Mouse (Mus musculus): ENCODE measurements around the gene Smtnl1.
"Not testable (repeated sequence)": the region's sequence is repeated elsewhere in the genome, so short reads cannot be mapped to it uniquely, and the experiment has no call there.

The Smtnl1 gene

DNA sequence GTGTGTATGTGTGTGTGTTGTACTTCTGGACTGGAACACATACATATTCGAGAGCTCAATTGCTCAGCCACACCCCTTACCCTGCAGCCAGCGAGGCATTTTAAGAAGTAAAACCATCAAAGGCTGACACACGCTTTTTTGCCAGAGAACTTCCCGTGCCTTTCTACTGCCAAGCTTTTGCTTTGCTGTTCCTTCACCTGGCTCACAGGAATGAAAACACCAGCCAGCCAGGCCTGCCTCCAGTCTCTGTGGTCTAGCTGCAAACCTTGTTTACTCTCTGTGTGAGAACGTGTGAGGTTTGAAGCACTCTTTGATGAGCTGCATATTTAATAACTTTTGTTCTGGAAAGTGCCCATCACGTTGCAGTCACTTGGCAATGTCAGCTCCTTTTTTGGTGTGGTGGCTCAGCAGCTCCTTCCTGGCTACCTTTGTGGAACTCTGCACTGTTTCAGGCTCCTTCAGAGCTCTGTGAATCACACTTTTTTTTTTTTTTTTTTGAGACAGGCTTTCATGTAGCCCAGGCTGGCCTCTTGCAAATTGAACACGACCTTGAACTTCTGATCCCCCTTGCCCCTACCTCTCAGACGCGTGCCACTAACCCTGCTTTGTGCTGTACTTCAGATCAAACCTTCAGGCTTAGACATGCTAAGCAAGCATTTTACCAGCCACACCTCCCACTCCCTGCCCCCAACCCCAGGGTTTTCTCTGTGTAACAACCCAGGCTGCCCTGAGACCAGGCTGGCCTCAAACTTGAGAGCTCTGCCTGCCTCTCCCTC is 15.6 kb upstream of the Smtnl1 start:
- DNase-seq = peak; percentile 17 to 18

DNA sequence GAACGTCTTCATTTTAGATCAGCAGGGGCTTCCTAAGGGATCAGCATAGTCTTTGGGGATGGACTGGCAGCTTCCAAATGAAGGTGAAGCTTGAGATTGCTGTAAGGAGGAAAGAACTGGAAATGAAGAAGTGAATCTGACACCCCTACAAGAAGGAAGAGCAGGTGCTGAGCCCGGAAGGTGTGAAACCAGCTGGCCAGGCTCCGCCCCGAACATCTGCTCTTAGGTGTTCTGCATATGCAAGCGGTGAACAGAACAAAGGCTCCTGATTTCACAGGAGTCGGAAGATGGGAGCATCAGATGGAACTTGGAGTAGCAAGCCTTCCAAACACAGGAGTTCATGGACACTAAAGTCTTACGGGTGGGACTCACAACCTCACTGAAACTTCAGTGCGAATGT is 14.7 kb upstream of the Smtnl1 start:
- DNase-seq = peak; percentile 68 to 70

DNA sequence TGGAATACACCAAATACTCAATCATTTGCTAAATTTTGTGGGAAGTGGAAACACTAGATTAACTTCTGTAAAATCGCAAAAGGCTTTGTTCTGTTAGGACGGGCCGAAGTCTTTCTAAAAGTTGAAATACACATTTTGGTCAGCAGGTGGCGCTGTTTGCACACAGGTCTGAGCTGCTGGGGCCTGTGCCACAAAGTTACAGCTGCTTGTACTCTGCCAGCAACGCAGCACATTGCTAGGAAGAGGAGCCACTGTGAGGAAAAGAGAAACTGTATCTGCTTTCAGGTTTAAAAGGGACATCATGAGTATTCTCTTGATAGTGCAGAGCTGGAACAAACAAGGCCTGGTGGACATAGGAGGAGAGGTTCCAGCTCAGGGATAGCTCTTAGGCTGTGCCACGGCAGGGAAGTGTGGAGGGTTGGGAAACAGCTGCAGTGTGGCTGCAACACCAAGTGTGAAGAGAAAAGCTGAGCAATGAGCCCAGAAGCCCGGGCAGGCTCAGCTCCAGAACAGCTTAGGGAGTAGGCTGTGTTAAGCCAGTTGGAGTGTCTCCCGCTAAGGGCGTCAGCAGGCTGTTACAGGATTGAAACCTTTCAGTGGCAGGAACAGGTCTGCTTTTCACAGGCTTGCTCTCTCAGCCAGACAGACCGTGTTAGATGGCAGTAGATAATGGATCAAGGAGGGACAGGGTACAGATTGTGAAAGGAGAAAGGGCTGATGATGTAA is 9.4 kb upstream of the Smtnl1 start:
- DNase-seq = peak; percentile 87 to 88

DNA sequence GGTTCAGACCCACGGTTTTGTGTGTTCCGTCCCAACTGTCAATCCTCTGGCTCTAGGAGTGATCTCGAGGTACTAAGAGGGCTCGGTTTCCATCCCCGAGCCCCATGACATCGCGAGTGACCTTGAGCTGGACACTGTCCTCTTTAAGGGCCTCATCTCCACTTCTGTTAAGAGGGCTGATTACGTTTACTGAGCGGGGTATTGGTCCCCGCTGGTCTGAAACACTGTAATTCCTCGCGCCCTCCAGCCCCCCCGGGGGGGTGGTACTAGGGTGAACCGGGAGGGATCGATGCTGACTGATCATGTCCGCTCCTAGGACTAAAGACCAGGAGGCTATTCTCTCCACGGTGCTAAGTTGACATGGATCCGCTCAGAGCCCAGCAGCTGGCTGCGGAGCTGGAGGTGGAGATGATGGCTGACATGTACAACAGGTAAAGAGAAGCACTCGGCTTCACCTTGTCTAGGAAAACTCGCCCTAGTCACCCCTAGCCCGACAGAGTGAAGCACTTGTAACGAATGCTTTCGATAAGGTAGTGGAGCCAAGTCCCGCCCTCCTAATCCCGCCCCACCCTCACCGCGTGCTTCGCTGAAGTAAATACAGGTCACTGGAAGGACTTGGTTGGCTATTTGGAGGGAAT is 5.0 kb upstream of the Smtnl1 start:
- DNase-seq = peak; percentile 19 to 23

DNA sequence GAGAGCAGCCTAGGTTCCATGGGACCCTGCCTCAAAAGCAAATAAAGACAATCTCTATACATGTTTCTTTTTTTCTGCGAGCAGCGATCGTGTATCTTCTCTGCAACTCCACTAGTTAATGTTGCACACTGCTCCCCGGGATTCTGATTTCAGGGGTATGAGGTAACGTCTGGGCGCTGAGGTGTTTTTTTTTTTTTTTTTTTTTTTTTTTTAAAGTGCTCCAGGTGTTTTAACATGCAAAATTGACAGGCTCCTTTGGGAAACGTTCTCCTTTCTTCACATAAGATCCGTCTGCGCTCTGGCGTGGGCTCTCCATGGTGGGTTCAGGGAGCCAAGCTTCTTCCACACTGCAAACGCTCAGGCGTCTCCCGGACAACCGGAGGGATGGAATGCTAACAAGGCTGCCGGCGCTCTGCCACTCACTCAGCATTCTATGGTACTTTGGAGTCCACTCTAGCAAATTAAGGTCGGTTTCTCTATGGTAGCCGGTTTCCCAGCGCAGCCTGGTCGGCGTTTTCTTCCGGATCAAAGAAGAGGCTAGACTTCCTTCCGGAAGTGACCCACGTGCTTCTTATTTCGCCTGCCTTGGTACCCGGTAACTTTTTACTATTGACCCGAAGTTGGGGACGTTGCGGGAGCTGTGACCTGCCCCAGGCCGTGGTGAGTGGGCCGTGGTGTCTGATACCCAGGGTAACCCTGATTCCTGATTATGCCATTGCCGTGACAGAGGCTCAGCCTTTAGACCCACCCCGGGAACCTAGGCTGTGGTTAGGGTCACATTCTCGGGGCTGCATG is 4.2 kb upstream of the Smtnl1 start, which contains the start of gene Timm10:
TSS of gene Timm10 (plus strand) at position 510 of the 795 bp plus-strand sequence.
- peak; percentile 80 to 81 for DNase-seq

DNA sequence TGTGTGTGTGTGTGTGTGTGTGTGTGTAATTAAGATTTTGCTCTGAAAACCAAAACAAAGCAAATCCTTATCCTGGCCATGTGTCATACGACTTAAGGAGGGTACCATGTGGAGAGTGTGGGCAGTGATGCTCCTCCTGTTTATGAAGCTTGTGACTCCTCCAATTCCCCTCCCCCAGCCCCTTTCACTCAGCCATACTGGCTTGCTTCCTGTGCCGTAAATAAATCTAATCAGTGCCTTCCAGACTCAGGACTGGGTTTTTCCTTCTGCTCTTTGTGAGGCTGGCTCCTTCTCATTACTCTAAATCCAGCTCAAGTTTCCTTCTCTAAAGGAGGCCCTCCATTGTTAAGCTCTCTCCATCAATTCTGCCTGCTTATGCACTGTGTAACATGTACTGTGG is 785 bp upstream of the Smtnl1 start:
- DNase-seq = no peak

DNA sequence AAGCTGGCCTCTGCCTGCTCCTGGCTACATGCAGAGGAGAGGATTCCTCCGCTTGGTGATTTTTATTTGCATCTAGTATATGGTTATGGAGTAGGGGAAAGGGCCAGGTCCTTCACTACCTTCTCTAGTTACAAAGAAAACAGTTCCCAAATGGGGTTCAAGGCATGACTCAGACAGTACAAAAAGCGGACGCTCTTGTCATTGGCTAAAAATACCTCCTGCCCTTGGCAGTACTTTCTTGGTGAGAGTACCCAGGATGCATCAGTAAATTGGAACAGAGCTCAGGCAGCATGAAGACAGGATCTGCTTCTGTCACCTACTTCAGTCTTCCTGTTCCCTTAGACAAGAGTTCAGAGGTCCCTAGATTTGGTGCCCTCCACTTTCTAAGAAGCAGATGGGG is 2.6 kb downstream of the Smtnl1 start:
- DNase-seq = no peak

DNA sequence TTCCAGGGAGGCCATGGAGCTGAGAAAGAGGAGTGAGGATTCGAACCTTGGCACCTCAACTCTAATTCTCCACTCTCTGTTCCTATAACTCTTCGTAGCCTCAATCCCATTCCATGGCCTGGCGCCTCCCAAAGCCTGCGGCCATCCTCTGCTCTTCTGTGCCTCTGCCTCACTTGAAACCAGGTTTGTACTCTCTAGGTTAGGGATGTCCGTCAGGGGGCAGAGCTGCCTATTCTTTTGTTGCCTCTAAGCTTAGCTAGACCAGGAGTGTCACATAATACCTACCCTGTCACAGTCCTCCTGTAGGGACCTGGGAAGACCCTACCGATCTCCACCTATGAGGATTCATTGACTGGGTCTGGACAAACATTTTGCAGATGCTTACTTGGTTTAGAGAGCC is 9.8 kb downstream of the Smtnl1 start:
- DNase-seq = no peak

DNA sequence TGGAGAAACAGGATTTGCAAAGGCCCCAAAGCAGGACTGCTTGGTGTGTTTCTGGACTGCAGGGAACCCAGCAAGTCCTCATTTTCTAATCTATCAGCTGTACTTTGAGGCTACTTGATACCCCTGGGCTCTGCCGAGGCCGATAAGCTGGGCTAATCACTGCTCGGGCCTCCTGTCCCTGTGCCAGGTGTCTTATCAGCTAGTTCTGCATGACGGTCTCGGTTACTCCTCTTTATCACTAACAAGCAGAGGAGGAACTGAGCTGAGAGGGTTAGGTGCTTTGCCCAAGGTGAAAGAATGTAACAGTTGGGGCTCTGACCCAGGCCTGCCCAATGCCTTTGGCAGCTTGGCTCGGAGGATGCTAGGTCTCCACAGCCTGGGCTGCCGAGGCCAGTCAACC is 10.6 kb downstream of the Smtnl1 start:
- no peak for DNase-seq

DNA sequence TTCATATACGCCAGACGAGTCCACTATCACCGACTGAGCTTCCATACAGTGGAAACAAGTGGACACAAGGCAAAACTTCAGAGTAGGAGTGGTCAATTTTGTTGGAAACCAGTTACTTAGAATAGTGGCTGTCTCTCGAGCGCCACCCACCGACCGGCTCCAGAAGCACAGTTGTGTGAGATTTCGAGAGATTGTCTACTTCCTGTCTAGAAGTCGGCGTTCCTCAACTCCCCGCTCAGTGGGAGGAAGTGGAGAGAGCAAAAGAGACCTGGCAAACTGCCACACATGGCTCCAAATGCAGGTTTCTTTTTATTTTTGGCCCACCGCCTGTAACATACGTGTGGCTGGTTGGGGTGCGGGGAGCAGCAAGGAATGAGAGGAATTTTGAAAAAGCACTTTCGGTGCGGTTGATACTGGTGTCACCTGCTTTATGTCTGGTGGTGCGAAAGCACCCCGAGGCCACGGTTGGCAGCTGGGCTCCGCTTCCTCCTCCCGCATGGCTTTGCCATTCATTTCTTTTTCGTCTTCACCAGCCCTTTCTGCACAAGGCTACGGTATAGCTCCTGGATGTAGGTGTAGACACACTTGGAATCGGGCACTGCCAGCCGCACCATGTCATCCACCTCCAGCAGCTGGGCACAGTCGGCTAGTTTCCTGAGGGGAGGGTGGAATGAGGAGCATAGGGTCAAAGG is 11.4 kb downstream of the Smtnl1 start:
- DNase-seq = peak; percentile 84 to 88

DNA sequence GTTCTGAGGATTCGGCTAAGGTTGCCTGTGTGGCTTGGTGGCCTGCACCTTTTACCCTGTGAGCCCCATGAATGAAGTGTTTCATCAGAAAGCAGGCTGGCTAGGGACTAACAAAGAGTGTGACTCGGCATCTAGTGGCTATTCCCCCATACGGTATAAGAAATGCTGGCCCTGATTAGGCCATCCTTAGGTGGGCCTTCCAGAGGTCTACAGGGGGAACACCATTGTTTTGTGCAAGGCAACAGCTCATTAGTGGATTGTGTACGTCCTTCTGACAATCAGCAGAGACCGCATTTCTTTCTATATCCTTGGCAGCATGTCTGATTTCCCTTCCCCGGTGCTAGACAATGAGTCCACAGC is 11.9 kb downstream of the Smtnl1 start:
- DNase-seq = no peak

DNA sequence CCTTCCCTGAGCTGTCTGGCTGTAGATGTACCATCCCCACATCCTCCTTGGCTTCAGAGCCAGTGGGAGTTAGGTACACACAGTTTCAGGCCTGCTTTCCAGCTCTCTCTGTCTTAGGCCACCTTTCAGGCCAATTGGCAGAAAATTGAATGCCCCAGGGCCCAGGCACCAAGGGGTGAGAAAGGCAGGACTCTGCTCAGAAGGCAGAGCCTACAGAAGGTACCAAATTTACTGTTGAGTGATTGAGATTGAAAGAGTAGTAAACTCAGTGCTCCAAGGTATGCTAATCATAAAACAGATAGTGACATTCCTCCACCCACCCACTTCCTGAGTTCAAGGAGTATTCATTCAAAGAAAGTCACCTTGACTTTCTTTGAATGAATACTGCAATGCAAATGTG is 13.1 kb downstream of the Smtnl1 start:
- no peak for DNase-seq

DNA sequence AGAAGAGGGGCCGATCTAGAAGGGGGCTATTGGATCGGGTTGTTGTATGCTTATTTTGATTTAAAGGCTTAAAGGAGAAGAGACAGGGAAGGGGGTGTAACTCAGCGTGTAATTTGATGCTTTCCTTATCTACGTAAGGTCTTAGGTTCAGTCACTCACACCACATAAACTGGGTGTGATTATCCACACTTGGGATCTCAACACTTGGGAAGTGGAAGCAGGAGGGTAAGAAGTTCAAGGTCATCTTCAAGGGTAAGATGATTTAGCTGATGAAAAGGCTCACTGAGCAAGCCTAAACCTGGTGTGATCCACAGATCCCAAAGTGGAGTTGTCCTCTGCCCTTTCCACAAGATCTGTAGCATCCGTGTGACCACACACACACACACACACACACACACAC is 15.9 kb downstream of the Smtnl1 start:
- no peak for DNase-seq

DNA sequence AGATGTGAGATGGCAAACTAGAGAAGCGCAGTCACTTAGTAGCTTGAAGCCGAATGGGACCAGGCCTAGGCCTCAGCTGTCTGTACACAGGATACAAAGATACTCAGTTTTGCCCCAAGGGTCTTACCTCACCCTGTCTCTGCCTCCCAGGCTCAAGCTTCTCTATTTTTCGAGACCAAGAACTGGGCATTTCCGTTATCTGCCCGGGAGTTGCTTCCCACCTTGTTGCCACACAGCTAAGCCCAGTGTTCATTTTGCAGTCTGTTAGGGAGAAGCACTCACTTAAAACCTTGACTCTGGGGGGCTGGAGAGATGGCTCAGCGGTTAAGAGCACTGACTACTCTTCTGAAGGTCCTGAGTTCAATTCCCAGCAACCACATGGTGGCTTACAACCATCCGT is 18.5 kb downstream of the Smtnl1 start:
- no peak for DNase-seq

DNA sequence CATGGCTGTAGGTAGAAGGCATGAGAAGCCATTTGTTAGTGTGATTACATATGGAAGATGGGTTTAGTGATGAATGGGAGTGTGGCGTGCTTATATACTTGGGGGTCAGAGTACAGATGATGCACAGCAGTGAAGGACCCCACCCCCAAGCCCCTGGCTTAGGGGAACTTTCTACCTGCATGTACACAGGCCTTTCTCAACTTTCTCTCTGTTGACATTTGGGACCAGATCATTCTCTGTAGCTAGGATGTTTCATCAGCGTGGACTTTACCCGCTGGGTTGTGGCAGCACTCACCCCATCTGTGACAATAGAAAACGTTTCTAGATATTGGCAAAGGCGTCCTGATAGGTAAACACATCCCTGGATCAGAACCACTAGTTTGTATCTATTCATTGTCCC is 21.2 kb downstream of the Smtnl1 start:
- DNase-seq = not testable (repeated sequence)

DNA sequence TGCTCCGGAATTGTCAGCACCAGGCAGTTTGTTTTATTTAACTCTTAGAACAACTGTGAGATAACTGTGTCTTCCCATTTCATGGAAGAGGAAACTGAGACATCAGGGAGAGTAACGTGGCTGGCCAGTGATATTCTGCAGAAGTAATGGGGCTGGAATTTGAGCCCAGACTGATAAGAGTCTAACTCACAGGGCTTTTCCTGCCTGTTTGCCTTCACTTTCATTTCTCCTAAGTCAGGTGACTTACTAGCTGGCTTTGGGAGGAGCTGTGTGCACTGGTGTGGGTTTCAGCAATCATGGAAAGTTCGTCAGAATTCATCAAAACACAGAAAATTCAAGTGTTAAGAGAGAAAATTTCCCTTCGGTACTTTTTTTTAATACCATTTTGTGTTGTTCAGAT is 22.1 kb downstream of the Smtnl1 start:
- no peak for DNase-seq

DNA sequence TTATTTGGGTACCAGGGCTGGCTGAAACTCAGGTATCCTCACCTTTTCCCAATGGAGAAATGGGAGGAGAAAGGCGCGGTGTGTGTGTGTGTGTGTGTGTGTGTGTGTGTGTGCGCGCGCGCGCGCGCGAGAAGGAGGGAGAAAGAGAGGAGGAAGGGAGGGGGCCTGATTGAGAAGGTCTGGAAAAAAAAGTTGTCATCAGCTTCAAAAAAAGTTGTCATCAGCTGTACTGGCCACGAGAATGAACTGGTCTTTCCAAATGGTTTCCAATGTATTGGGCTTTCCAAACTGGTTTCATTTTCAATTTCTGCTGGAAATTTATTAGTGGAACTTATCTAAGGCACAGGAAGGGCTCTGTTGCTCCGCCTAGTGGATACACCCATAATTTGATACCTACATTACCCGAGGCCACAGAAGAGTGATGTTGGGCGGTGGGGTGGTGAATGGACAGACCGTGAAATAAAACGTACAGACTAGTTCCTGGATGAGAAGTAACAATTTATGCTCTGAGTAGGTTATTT is 23.4 kb downstream of the Smtnl1 start:
- peak; percentile 65 to 68 for DNase-seq

DNA sequence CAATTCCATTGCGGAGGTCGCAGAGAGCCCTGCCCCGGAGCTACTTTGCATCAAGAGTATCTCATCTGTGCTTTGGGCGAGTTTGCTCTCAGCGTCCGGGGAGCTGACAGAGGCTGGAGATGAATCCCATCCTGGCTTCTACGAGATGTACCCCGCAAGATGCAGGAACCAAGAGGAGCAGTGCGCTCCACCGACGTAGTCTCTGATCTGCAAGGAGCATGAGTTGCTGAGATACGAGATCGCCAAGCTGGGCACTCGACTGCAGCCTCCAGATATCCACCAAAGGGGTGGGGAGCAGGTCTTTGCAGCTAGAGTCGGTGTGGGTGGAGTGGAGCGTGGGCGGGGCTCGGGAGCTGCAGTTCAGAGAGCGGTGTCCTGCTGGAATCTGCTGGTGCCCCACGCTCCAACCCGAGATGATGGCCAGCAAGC is 23.9 kb downstream of the Smtnl1 start, which contains the start of gene Ube2l6:
TSS of gene Ube2l6 (plus strand) at position 336 of the 429 bp plus-strand sequence.
- DNase-seq = peak; percentile 59 to 60

DNA sequence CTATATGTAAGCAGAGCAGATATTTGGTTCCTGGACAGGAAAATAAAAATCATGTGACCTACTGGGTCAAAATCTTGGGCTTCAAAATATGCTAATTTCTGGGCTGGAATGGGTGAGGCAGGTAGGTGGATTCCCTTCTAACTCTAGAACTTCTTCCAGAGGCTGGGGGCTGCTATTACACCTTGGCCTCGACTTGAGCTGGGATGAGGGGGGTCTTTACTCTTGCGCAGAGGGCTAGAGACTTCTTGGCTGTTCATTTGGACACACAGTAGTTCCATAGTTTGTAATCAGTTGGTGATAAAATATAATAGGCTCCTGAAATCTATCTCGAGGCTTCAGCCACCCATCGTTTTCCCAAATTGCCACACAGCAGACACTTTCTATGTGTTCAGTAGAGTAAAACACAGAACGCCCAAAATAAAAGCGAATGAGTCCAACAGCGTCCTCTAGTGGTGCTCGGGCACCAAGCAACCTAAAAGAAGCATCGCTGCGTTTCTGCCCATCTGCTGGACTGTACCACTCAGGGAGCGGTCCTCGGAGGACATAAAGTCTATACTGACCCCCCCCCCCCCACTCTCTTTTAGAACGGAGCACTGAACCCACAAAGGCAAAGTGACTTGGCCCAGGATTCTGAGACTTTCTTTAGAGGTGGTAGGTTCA is 24.5 kb downstream of the Smtnl1 start:
- peak; percentile 82 for DNase-seq

DNA sequence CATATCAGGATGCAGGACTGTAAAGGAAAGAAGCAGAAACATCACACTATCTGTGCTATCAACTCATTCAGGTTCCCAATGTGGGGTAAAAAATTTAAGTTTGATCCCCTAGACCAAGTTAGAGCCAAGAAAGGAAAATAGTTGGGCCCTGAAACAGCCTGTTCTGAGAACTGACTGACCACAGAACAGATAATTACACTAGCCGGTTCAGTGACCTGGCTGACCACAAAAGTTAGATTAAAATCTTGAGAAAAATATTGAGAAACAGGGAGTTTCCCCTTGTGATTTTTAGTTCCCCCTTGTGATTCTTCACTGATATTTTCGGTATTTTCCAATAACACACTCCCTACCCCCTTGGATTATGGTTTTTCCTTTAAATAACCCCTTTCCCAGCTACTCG is 28.6 kb downstream of the Smtnl1 start:
- peak in 1 of 2 experiments; percentile 9 for DNase-seq

DNA sequence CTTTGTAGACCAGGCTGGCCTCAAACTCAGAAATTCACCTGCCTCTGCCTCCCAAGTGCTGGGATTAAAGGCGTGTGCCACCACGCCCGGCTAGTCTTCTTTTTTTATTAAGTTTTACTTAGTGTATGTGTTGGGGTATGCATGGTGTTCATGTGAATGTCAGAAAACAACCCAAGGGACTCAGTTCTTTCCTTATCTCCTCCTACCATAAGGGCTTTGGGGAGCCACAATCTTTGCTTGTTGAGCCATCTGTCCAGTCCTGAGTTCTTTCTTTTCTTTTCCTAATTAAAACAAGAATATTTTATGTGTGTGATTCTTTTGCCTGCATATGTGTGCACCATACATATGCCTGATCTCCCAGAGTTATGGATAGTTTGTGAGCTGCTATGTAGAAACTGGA is 29.3 kb downstream of the Smtnl1 start:
- no peak for DNase-seq

DNA sequence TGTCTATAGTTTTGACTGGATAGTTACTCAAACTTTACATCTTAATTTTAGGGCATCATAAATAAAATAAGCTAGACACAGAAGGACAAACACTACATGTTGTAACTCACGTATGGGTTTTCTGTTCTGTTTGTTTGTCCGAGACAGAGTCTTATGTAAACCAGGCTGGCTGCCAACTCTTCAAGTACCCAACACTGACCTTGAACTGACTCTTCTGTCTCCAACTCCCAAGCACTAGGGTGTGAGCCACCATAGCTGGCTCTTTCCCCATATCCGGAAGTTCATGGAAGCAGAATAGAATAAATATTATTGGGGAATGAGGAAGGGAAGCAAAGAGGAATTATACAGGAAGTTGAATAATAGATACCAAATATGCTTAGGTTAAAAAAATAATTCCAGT is 29.9 kb downstream of the Smtnl1 start:
- DNase-seq = no peak

All from B cell, adult 2 months (primary cell).